Mouse (Mus musculus): Measurements from ENCODE around the gene Myh9. TPM values are rescaled to one million over a fixed set of nuclear protein-coding genes. Genes with fewer than 3 reads are reported as not detected.
A peak's percentile ranks its signal among the peaks of the same experiment; 100 is the strongest.
"Not testable (repeated sequence)": the region's sequence is repeated elsewhere in the genome, so short reads cannot be mapped to it uniquely, and the experiment has no call there.

Myh9 gene
- total RNA-seq, 2 experiments from 2014 or later = 270 to 287 TPM

DNA sequence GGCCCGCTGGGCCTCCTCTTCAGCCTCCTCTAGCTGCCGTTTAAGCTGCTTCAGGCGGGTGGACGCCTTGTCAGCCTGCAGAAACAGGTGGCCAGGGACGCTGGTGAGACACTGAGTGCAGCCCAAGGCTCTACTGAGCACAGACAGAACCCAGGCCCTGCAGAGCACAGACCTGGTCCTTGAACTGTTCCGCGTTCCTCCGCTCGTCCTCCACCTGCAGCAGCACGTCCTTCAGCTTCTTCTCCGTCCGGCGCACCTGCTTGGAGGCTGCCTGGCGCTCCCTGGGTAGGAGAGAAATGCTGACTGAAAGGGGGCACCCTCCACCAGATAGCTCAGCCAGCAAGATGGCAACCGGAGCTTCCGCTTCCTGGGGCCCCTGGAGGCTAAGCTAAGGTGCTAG, 78.9 kb downstream of the Myh9 start:
- DNase-seq (ENCODE audit: low spot score in 2 of 2) = no peak

DNA sequence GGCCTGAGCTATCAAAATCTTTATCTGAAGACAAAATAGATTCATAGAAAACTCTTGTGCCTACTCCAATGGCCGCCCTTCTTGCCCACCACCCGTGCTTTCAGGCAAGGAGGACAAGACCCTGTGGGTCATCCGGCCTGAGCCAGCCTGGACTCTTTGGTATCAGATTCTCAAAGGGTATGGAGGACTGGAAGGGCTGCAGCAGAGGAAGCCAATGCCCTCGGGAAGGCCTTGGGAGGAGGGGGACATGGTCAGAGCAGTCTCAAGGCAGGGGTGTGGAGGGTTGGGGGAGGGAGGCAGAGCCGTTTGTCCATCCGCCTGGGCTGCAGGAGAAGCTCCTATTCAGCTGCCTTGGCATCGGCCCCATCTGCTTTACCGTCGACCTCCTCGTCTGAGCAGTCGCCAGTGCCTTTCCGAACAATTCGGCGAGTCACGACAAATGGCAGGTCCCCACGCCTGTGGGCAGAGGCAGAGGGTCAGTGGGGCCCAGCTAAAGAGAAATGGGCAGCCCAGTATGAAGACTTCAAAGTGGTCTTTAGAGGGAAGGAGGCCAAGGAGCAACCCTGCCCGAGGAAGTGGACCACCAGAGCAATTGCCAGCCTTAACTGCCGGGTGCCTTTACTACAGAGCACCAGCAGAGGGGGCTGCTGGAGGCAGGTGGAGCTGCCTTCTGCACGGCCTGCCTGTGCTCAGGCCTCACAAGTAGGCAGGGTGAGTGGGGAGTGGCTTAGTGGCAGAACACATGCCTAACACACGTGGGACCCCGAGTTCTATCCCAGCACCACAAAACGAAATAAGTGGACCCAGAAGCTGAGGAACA, 80.2 kb downstream of the Myh9 start:
- DNase-seq (ENCODE audit: low spot score in 2 of 2) = no peak

DNA sequence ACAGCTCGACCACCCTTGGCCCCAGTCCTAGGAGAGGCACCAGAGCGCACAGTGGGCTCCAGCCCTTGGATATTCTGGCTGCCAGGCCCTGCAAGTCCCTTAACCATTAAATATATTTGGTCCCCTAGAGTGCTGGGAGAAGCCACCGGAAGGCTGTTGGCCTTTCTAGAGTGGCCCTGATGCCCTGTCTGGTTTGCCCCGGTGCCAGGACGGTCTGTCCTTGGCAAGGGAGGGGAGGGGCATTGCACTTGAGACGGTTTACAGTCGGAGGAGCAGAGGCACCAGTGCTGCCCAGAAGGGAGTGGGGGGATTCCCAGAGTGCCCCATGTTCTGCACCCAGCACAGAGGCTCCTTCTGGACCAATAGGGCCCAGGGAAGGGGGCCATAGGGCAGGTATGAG, 80.9 kb downstream of the Myh9 start:
- peak in 1 of 2 experiments; percentile 47 for DNase-seq (ENCODE audit: low spot score in 2 of 2)

DNA sequence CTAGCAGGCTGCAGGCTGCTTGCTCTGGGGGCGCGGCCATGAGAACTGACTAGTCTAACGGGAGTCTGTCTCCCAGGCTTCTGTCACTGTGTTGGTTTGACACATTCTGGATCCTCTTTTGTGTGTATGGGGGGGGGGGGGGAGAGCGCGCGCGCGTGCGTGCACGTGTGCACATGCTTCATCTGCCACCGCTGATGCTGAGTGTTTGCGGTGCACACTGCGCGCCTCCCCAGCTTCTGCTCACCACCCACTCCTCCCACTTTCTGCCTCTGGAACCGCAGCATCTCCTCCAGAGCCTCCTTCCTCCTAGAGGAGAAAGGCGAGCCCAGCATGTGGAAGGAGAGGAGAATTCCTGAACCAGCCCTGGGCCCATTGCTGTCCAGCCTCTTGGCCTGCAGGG, 81.9 kb downstream of the Myh9 start:
- no peak for DNase-seq (ENCODE audit: low spot score in 2 of 2)

DNA sequence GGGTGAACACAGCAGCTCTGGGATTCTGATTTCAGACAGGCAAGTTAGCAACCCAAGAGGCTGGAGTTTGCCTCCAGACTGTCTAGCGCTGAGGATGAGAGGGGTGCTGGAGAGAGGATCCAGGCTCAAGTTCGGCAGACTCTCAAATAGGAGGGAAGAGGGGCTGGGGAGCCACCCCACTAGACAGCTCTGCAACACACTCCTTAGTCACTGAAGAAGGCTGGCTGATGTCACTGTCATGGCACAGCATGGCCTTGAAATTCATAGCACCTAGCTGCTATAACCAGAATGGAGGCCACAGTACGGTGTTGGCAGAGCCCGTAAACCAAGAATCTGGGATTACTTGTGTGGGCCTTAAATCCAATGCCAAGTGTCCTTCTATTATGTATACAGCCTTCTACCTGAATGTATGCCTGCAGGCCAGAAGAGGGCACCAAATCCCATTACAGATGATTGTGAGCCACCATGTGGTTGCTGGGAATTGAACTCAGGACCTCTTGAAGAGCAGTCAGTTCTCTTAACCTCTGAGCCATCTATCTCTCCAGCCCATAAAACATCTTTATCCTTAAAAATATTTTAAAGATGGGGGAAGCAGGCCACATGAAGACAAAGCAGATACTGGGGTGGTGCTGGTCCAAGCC, 84.3 kb downstream of the Myh9 start:
- DNase-seq (ENCODE audit: low spot score in 2 of 2) = no peak

DNA sequence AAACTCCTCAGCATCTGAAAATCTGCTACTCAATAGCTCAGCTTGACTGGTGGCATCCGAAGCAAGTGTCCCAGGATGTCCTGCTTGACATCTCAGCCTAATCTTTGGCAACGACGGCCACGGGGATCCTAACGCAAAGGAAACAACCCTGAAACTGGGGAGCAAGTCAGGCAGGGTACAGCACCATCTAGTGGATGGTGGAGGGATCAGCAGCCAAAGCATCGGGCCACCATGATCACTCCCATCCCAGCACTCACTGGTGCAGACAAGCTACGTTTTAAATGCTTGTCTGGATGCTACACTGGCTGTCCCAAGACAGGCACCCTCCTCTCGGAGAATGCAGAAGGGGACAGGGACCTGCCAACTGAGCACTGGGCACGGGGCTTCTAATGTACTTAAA, 85.1 kb downstream of the Myh9 start, which contains the start of gene Apol8:
TSS of gene Apol8 (minus strand) at position 156 of the 400 bp plus-strand sequence.
- DNase-seq (ENCODE audit: low spot score in 2 of 2) = peak; percentile 56

DNA sequence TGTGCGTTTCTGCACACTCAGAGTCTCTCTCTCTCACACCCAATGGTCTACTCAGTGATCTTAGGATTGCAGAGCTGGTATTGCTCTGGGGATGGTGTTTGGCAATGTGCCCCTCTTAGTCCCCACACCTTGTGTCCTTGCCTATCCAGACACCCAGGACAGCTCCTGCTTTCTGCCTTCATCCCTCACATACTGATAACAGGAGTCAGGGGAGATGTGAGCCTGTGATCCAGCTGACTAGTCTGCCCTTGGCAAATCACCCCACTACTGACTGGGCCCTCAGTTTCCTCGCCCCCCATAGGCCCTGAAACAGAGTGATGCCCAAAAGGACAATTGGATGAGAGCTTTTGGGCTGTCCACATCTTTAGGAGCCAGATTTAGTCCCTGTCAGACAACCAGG, 85.9 kb downstream of the Myh9 start:
- DNase-seq (ENCODE audit: low spot score in 2 of 2) = no peak

DNA sequence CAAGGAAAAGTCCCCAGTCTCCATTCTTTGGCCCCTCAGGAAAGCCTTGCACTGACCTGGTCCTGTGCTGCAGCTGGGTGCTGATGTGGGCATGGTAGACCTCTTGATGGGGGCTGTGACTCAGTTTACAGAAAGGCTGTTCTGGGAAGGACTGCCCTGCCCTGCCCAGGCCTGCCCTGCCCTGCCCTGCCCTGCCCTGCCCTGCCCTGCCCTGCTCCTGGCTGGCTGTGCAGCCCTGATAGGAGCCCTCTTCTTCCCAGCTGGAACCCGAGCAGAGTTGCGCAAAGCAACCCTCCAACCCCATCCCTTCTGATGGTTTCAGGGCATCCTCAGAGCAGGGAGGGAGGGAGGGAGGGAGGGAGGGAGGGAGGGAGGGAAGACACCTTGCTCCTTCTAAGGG, 86.8 kb downstream of the Myh9 start:
- no peak for DNase-seq (ENCODE audit: low spot score in 2 of 2)

DNA sequence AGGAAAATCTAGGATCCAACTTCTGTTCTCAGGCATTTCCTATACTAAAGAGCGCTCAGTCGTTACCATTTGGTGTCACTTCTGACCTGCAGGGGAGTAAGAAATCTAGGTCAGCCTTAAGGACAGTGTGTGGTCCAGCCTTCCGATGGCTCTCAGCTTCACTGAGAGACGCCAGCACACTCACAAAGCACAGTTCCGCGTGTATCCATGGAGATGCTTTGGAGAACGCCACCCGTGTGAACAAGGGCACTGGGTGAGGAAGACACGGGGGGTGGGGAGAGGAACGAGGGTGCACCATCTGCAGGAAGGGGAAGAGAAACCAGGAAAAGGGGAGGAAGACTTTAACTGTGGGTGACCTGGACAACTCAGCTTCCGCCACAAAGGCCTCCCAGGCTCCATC, 89.5 kb downstream of the Myh9 start:
- DNase-seq (ENCODE audit: low spot score in 2 of 2) = no peak

DNA sequence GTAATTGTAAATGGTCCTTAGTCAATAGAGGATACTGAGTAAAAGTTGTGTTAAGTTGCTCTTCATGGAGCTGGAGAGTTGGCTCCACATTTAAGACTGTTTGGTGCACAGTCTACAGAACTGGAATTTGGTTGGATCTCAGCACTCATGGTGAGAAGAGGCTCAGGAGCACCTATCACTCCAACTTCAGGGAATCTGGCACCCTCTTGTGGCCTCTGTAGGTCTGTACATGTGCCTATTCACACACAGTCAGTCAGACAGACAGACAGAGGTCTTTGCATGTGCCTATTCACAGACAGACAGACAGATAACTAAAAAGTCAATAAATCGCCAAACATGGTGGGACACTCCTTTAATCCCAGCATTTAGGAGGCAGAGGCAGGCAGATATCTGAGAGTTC, 91.5 kb downstream of the Myh9 start:
- no peak for DNase-seq (ENCODE audit: low spot score in 2 of 2)

DNA sequence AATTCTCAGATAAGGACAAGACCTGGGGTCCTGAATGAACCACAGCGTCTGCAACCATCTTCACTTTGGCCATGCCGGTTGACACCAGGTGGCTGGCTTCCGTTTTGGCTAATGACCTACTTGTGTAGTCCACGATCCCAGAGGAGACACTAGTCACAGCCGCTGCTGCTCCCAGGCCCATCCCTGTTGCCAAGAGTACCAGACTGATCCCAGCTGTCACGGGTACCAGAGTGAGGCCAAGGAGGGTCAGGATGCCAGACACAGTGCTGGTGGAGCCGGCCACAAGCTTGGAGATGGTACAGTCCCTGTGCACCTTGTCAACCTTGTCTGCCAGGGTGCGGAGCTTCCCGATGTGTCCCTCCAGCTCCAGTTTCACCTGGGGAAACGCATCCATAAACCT, 92.3 kb downstream of the Myh9 start:
- DNase-seq (ENCODE audit: low spot score in 2 of 2) = no peak

DNA sequence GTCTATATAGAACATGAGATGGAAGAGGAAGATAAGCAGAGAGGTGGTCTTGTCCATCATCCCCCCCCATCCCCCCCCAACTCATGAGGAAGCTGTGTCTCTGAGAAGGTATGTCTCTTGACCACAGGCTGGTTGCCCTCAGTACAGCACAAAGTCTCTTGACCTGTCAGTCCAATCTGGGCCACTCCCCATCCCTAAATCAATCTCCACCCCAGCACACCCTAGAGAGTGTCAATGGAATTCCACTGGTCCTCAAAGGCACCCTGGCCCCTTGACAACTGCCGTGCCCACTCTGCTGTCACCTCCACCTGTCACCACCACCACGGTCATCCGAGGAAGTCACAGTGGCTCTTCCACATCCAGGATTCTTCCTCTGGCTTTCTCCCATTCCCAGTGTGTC, 93.6 kb downstream of the Myh9 start:
- no peak for DNase-seq (ENCODE audit: low spot score in 2 of 2)

DNA sequence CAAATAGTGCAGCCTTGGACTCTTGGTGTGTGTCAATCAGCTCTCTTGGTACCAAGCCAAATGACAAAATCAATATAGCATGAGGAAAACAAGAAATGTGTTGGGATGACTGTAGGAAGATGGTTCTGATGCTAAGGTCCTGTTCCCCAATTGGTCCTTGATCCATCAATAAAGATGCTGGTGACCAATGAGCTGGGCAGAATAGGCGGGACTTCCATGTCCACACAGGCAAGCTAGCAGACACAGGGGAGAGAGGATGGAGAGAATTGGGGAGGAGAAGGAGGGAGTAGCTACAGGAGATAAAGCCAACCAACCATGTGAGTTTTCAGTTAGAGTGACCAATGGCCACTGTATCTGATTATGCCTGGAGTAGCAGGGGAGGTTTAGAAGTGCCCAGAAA, 95.6 kb downstream of the Myh9 start:
- DNase-seq (ENCODE audit: low spot score in 2 of 2) = no peak

DNA sequence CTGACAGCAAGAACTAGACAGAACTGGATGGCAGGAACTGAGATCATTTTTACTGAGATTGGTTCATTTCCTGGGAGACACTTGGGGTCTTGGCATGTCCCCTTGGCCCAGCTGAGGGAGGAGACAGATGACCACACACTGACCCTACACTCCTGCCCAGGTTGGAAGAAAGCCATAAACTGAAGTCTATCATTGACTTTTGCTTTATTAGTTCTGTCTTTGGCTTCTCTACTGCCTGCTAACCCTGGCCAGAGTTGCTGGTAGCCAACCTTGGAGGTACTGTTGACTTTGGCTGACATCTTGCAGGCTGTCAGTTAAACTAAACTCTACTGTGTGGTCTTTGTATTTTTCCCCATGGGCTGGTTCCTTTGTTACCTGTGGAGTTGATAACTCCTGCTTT, 96.9 kb downstream of the Myh9 start:
- no peak for DNase-seq (ENCODE audit: low spot score in 2 of 2)

DNA sequence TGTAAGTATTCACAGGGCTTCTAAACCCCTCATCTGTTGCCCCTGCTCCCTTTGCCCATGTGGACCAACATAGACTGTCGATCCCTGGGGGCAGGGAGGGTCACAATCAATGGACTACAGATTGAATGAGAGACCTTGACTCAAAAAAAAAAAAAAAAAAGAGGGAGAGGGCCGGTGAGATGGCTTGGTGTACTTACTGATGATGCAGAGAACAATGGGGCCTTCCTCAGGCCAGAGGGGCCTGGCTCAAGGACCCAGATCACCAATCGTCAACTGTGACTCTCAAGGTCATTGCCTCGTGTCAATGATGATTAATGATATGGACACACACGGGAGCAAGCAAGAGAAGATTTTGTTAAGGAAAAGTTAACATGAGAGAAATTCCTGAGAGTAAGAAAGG, 97.3 kb downstream of the Myh9 start:
- no peak for DNase-seq (ENCODE audit: low spot score in 2 of 2)

DNA sequence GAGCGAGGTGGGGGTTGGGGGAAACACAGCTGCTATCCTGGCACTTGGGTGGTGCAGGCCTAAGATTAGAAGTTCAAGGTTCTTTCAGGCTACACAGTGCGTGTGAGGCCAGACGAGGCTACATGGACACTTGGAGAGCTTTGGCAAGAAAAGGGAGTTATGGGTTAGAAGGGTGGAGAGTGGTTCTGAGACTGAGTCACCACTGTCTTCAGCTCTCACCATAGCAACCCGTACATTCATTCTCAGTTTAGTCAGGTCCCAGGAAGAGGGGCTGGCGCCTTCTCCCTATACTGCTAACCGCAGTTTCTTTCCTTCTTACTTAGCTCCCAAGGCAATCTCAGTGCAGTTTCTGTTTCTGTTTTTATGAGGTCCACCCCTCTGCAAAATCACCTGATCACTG, 100.4 kb downstream of the Myh9 start:
- DNase-seq (ENCODE audit: low spot score in 2 of 2) = not testable (repeated sequence)

DNA sequence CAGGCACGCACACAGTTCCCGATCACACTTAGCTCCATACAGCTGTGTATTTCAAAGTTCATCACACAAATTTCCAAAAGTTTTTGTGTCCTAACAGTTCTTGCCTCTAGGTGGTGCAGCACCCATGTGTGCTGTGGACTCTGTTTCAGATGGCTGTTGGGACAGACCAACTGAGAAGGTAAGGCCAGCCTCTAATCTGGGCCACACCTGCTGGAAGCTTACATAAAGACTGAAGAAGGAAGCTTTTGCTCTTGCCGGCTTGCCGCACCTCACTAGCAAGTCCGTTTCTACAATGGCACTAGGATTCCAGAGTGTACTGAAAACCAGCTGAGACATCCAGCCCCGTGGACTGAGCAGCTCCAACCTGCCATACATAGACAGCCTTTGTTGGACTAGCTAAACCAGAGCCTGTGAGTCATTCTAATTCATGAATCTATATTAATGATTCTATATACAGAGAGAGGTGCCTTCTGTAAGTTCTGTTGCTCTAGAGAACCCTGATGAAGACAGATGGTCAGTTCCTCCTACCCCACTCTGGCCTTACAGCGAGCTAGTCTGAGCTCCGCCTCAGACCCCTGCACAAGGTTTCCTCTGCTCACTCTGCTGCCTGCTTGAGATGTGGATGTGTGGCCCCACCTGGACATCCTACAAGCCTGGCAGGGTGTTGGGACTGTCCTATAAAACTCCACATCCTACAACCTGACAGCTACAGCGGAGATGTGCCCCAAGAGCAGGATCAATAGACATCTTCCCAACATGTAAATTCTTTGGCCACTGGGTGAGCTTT, 101.3 kb downstream of the Myh9 start:
- no peak for DNase-seq (ENCODE audit: low spot score in 2 of 2)

DNA sequence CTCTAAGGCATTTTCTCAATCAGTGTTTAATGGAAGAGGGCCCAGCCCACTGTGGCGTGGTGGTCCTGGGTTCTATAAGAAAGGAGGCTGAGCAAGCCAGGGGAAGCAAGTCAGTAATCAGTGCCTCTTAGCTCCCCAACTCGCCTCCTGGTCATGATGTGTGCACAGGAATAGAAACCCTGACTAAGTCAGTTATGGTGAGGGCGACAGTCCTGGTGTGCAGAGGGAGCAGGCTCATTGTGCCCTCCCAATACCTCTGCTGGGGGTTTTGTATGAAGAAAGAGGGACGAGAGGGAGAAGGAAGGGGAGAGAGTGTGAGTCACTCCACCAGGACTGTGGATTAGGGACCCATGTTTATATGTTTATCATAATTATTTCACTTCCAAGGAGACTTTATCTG, 108.1 kb downstream of the Myh9 start:
- DNase-seq (ENCODE audit: low spot score in 2 of 2) = not testable (repeated sequence)

DNA sequence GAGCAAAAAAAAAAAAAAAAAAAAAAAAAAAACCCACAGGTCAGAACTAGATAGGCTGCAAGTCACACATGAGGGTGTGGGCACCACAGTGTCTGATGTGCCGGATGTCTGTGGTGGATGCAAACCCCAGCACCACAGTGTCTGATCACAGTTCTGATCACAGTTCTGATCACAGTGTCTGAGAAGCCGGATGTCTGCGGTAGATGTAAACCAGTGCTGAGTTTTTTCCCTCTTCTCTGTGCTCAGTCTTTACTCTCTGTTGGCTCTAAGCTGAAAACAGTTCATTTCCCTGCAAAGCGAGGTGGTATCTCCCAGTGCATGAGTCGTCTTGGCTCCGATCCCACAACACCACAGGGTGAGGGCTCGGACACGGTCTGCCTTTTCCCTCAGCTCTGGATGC, 108.6 kb downstream of the Myh9 start:
- DNase-seq (ENCODE audit: low spot score in 2 of 2) = not testable (repeated sequence)

DNA sequence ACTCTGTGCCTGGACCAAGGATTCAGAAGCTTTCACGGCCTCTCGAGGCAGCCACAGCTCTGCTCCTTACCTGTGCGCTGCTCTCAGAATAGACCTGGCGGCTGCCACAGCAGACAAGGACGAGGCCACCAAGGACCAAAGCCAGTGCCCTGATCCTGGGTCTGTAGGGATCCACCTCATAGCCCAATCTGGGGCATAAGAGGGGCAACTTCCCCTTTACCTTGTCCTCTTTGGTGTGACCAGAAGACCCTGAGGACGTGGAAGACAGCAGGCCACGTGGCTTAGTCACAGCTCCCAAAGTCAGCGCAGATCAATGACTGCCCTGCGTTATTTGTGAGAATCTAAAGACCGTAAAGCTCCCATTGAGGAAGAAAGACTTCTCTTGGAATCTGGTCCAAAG, 109.1 kb downstream of the Myh9 start:
- DNase-seq (ENCODE audit: low spot score in 2 of 2) = not testable (repeated sequence)

DNA sequence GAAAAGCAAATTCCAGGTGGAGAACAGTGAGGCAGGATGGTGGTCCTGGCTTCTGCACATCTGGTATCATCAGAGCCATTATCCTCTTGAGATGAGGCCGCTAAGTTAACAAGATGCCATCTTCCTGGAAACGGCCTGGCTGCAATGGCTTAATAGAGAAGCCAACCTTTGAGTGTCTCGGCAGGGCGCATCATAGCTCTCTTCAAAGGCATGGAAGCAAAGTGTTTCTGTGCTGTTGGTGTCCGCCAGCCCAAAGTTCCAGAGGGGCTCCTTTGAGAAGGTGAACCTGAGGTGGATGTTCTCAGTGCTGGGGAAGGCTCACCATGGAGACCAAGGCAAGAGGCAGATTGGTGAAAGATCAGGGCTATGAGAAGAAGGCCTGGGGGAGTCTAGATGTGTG, 110.4 kb downstream of the Myh9 start:
- DNase-seq (ENCODE audit: low spot score in 2 of 2) = no peak

DNA sequence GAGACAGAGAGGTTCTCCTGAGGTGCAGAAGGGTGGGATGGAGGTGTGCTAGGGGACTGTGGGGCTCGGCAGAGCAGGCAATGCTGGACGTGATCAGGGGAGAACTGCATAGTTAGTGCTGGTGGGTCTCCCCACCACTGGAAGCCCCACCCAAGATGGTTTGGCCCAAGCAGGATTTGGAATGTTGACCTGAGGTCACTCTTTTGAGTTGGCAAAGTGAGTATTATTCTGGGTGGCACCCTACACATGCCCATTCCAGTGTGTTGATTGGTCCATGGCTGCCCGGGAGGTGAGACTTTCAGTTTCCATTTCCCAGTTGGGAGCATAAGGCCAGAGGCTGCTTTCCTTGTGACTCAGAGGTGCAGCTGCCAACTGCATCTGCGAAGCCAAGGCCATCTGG, 113.2 kb downstream of the Myh9 start, which contains the start of gene Apol9b:
TSS of gene Apol9b (plus strand) at position 301 of the 400 bp plus-strand sequence.
- DNase-seq (ENCODE audit: low spot score in 2 of 2) = not testable (repeated sequence)
